Mouse (Mus musculus): ENCODE measurements around the gene Gdpd5. TPM values are rescaled to one million over a fixed set of nuclear protein-coding genes. Genes with fewer than 3 reads are reported as not detected.
"Not testable (repeated sequence)": the region's sequence is repeated elsewhere in the genome, so short reads cannot be mapped to it uniquely, and the experiment has no call there.

Gene Gdpd5
- polyA plus RNA-seq, 2 experiments from 2014 or later: 9.7 to 14.7 TPM

DNA sequence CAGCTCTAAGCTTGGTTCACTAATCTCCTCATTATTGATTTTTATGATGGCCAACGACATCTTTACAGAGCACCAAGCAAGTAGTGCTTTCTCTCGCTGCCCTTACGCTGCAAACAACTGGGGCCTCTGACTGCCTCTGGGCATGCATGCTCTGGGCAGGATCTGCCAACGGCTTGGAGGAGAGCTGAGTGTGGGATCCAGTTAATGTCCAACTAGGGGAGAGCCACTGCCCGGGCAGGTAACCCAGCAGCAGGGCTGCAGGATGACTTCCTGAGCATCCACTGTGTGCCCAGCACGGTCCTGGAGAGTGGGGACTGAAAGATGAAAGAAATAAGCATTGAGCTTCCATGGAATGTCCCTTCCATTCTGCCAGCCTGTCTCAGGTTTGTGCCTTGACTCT lies 14.5 kb upstream of the Gdpd5 start:
- ATAC-seq: no peak

DNA sequence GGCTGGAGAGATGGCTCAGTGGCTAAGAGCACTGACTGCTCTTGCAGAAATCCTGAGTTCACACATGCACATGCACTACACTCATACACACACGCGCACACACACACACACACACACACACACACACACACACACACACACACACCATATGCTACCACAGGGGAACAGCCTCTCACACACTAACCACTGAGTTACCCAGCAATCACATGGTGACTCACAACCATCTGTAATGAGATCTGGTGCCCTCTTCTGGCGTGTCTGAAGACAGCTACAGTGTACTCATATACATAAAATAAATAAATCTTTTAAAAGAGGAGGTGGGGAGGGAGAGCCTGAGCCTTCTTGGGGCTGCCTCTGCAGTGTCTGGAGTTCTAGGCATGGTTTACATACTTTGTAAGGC lies 6.9 kb upstream of the Gdpd5 start:
- ATAC-seq: not testable (repeated sequence)

GRCm38 (mm10) chr7:99375455-99375854 lies 5.8 kb upstream of the Gdpd5 start:
- ATAC-seq: peak; percentile 57

- ATAC-seq: no peak
Observed at GRCm38 (mm10) chr7:99378870-99379269, 2.3 kb upstream of the Gdpd5 start.

DNA sequence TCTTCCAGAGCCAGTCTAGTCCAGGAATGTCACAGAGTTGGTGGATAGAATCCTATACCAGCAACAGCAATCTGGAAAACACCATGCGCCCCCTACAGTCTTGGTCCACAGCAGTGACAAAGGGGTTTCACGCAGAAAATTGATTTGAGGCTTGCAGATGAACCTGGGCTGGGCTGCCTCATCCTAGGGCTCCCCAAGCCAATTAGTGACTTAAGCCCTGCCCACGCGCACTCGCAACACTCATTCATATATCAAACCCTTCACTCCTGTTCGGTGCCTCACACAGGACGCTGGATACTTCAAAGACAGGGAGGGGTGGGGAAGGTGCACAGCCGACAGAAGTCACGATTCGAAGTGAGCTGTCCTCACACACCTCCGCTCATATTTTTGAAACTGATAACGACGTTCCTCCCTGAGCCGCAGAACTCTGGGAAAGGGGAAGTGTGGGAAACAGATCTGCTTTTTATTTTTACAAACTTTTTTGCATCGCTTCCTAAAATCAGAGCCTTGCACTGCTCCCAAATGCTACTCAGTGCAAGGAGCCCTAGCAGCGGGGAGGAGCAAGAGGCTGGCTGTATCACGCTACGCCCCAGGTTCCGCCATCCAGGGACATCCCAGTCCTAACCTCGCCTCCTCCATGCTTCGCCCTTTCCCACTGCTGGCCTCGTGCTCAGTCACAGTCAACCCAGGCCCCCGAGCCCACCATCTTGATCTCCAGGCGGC lies 562 bp upstream of the Gdpd5 start:
- peak; percentile 37 for ATAC-seq

DNA sequence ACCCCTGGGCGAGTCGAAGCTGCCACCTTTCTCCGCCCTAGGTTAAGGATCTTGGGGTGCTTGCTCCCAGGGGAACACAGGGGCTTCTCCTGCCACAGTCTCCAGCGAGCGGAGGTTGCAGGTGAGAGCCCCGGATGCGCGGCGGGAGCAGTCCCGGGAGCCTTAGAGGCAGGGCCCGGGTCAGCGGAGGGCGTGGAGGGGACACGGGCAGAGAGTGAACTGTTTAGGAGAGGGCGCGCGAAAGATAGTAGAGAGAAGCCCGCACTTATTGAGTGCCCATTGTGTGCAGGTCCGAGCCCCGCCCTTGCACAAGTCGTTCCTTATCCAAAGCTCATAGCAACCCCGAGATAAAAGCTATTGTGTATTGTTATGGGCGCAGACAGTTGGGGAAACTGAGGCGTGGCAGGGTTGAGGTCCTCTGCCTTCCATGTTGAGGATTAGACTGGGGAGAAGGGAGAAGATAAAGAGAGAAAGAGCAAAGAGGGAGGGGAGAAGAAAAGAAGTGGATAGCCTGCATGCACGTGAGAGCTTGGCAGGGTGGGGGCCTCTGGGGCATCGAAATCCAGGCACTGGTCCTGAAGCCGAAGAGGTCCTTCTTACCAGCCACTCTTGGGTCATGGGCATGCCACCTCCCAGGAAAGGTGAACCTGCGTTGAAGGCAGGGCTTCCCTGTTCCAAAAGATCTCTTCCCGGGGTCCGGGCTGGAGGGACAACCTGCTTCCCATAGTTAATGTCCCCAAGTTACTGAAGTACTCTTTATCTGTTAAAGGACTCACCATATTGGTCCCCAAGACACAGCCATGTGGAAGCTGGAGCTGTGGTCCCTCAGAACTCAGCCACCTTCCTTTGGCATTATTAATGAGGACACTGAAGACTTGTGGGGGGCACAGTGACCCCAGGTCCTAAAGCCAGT lies 1.1 kb downstream of the Gdpd5 start:
- ATAC-seq: no peak

DNA sequence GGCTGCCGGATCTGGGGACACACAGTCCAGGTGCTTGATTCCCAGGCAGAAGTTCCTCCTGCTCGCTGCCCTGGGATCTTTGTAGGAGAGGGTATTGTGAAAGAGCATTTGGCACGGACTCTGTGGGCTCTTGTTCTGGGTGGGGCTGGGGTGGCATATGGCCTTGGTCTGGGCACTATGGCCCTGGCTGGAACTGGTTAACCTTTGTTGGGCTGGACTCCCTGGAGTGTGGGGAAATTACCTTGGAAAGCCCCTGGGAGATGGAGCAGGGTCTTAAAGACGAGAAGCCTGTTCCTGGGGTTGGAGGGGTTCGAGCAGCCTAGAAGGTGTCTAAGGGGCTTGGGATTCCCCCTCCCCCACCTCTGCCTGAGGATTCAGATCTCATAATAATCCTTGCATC lies 2.0 kb downstream of the Gdpd5 start:
- no peak for ATAC-seq

GRCm38 (mm10) chr7:99384101-99384611 lies 2.9 kb downstream of the Gdpd5 start:
- ATAC-seq: no peak

DNA sequence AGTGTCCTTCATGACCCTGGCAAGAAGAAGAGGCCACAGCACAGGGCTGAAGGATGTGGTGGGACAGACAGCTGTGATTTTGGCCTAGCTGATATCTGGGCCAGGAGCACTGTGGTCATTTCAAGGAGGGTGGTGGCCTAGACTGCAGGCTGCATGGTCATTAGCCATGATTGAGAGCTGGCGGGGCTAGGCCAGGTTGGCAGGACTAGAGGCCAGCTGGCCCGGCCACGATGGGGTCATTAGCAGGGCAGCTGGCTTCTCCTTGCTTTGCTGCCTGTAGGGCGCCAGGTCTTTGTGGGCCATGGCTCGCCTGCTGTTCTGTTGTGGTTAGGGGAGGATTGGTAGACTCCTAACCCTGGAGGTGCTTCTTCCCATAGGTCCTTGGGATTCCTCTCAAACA lies 4.8 kb downstream of the Gdpd5 start:
- no peak for ATAC-seq

- no peak for ATAC-seq
Observed at GRCm38 (mm10) chr7:99386811-99387210, 5.6 kb downstream of the Gdpd5 start.

GRCm38 (mm10) chr7:99387356-99387755 lies 6.1 kb downstream of the Gdpd5 start:
- no peak for ATAC-seq

- no peak for ATAC-seq
Observed at GRCm38 (mm10) chr7:99390559-99390958, 9.3 kb downstream of the Gdpd5 start.

GRCm38 (mm10) chr7:99392696-99393095 lies 11.5 kb downstream of the Gdpd5 start:
- no peak for ATAC-seq

- peak; percentile 28 for ATAC-seq
Observed at GRCm38 (mm10) chr7:99393711-99394325, 12.6 kb downstream of the Gdpd5 start.

DNA sequence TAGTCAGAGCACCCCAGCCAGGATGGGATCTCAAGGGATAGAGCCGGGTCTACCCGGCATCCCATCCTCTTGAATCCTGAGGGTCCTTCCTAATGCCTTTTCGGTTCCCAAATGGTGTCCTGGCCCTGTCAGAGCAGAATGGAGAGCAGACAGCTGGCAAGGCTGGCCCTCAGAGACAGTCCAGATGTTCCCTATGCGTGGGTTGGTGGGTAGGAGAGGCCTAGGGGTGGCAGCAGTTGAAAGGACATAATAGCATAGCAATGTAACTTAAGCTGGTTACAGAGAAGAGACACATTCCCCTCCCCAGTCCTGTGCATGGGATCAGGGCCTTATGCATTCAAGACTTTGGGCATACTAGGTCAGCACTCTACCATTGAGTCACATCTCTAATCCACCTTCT lies 14.2 kb downstream of the Gdpd5 start:
- no peak for ATAC-seq

DNA sequence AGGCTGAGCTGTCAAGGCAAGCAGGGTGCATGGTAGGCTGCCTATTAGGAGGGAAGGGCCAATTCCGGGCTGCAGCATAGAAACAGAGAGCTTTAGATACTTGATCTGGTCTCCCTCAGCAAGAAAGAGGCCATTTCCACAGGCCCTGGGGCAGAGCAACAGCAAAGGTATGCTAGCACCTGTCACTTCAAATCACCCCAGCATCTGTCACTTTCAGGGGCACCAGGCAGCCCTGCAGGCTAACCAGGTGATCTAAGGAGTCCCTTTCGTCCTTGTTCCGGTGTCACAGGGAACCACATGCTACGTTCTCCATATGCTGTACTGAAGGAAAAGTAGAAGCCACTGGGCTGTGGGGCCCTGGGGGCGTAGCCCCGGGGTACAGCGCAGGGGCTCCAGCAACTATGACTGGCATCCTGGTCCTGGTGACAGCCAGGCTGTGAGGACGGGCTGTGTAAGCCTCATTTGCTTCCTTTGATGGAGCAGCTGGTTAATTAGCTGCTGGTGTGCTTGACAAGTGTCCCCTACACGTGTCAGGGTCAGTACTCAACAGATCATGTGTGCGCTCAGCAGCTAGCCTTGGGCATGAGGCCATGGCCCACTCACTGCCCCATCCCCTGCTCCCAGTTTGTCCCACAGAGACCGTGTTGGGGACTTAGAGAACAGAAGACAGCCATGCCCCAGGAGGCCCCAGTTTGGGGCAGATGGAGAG lies 14.8 kb downstream of the Gdpd5 start:
- ATAC-seq: no peak

DNA sequence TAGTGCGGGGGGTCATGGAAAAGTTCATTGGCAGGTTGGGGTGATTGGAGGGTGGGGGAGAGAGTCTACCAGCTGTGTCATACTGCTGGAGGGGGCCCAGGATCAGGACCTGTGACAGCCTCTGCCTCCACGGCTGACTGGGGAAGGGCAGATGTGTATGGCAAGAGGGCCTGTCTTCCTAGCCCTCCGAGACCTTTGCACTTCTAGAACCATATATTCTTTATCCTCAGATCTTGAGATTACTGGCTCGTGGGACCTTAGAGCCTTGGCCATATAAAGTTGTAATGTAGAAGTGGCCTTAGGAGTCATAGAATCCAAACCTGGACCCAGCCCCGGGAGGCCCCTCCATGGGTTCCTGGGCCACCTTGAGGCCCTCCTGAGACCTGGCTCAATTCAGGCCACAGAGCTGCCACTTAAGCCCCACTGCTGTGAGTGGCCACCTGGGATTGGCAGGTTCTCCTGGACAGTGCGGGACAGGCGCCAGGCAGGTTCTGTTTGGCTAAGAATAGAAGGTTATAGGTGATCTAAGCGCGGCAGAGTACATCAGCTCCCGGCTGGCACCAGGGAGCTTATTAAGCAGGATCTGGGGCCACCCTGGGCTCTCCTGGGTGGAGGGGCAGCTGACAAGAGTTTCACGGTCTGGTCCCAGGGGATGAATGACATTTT lies 15.9 kb downstream of the Gdpd5 start:
- ATAC-seq: no peak

DNA sequence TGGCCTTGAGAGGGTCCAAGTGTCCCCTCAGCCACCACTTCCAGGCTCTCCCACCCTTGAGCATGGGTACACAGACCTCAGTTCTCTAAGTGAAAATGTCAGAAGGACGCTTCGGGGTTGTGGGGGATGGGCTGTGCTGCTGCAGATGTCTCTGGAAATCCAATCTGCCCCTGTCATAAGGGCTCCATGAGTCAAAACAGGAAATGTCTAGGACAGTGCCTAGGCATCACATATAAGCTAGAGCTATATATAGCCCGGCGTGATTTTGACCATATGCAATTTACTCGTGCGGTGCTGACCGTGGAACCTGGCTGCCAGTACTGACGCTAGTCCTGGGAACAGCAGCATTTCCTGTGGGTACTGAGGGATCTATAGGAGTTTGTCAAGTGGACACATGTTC lies 20.2 kb downstream of the Gdpd5 start:
- no peak for ATAC-seq

DNA sequence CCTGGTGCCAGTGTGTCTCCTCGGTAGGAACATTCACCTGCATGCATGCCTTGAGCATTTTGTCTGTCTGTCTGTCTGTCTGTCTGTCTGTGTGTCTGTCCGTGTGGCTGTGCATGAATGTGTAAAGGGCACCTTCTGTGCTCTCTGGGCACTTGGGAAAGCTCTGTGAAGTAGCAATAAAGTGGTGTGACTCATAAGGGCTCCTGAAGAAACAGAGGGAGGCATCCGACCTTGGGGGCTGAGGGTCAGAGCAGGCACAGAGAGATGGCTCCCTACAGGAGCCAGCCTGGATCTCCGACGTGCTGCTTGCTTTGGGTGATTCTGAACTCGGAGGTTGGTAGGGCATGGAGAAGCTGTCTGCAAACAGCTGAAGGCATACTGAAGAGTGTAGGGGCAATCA lies 21.3 kb downstream of the Gdpd5 start:
- no peak for ATAC-seq

DNA sequence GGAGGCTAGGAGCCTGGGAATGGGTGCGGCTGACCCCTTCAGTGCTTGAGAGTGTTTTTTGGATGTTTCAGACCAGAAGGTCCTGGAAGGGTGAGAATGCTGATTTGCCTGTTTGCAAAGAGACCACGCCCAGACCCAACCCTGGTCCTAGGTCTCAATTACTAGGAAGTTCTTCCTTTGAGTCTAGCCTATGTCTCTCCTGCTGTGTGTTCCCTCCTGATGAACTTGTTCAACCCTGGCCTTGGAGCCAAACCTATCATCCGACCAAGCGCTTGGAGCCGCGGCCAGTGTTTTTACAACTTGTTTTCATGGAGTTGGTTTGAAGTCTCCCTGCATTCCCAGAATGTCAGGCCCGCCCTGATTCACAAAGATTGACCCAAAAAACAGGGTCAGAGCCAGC lies 22.0 kb downstream of the Gdpd5 start:
- ATAC-seq: no peak

GRCm38 (mm10) chr7:99404031-99404735 lies 23.0 kb downstream of the Gdpd5 start:
- ATAC-seq: no peak

Measured in activated CD4-positive, CD25-positive, alpha-beta regulatory T cell, adult 4 months (primary cell).